Mouse (Mus musculus): ENCODE data around the gene Cavin2.

The Cavin2 gene

DNA sequence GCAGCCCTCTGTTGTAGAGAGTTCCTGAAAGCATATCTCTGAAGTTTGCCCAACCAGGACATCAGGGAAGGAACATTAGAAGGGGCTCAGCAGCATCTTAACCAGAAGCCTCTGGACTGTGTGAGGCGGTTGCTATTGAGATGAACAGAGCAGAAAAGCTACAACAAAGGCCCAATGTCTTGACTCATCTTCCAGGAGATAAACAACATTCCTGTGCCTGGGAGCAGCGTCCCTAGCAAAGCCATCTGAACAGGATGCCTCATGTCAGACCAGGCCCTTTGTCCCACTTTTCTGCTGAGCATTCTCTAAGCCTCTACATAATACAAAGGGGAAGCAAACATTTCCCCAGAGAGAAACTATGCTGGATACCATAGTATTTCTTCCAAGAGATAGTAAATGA is 26.6 kb downstream of the Cavin2 start:
- DNase-seq, result no peak

DNA sequence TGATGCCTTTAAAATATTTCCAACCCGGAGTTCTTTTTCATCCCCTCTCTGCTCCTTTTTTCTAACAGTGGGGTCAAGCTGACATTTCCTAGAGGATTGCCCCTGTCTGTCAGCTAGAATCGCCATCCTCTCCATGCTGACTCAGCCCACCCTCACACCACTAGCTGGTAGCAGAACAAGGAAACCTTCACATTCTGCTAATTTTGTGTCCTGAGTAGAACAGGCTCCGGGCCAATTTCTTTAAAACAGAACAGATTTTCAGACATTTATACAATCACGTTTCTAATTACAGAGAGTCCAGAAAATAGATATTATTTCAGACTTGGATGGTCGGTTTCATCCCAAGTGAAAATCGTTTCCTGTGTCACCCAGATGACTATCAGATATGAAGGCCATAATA is 34.6 kb downstream of the Cavin2 start:
- DNase-seq, result no peak

DNA sequence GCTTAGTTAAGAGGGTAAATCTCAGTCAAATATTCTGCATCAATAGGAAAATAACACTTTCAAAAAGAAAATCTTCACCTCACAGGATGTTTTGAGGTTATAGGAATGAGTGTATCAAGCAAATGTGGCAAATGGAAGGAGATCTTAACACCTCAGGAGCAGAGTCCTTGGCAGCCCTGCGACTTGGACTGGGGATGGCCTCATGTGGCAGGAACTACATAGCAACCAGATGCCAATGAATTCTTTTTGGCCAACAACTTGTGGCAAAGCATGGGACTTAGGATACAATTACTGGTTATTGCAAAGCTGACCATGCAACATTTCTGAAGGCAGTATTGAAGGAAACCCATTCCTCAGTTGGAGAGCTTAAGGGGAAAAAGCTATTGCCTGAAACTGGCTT is 39.6 kb downstream of the Cavin2 start:
- peak; percentile 63 to 71 for DNase-seq

DNA sequence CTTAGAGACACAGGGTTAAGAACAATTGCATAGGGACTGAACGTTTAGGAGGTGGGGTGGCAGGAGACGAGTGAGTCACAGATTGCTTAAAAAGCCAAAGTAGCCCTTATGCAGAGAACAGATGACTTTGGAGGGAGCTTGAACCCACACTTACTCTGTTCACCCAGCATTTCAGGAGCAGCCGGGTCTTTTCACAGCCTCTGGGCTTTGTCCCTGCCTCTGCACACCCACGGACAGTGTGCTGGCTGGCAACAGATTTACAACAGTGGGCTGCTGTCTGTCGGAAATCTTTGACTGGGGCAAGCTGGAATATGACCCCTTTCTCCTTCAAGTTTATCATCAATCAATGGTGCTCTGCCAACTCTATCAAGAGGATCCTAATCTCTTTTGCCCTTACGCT is 44.1 kb downstream of the Cavin2 start:
- DNase-seq, result peak in 1 of 2 experiments; percentile 19

- DNase-seq, result peak; percentile 94 to 96
Observed at GRCm38 (mm10) chr1:51333557-51334285, 44.8 kb downstream of the Cavin2 start.

- DNase-seq, result no peak
Observed at GRCm38 (mm10) chr1:51334289-51334688, 45.4 kb downstream of the Cavin2 start.

GRCm38 (mm10) chr1:51335081-51335480 is 46.2 kb downstream of the Cavin2 start:
- DNase-seq, result no peak

GRCm38 (mm10) chr1:51344160-51344559 is 55.2 kb downstream of the Cavin2 start:
- DNase-seq, result peak; percentile 48 to 54

DNA sequence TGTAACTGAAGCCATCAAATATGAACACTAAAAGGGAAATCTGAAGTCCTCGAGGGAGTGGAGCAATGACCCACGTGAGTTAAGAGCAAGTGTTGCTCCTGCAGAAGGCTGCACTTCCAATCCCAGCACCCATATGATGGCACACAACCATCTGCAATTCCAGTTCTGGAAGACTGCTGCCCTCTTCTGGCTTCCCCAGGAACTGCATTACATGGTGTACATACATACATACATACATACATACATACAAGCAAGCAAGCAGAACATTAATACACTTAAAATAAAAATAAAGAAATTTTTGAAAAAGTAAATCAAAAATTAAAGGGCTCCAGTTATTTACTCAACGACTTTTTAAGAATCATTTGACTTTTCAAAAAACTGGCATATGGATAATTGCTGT is 58.7 kb downstream of the Cavin2 start:
- peak in 1 of 2 experiments; percentile 31 for DNase-seq

- no peak for DNase-seq
Observed at GRCm38 (mm10) chr1:51348631-51349030, 59.7 kb downstream of the Cavin2 start.

DNA sequence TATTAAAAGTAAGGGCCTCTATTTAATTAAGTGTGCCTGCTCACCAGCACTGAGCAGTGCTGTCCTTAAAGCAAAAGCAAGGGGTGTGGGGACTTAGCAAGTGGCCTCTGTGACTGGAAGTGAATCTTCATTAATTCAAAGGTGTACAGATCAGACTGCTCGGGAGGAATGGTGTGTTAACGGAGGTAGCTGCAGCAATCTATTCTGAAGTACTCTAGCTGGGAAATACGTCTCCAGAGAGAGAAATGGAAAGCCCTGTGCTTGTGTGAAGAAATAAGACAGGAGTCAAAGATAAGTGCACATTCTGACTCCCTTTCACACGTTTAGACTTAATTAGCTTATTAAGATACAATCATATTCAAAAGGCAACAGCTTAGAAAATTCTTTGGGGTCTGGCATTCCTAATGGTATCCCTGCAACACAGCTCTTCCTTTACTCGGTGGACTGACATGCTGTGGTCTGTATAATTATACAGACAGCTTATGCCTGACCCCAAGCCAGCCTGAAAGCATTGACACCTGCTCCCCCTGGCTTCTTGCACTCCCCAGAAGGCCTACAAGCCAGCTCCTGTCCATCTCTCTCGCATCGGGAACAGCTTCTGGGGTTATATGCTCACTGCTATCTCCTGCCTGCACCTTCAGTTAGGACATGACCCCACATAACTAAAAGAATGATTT is 60.5 kb downstream of the Cavin2 start:
- peak; percentile 56 to 66 for DNase-seq
